Mouse (Mus musculus) heart, embryonic 12.5 days (tissue): Measurements from ENCODE around the gene Syngap1. TPM values are rescaled to one million over a fixed set of nuclear protein-coding genes. Genes with fewer than 3 reads are reported as not detected.
"Not testable (repeated sequence)": the region's sequence is repeated elsewhere in the genome, so short reads cannot be mapped to it uniquely, and the experiment has no call there.

Source experiments
- ATAC-seq: fragments of 200-750 bp; cut with Nextera tagmentation; 2 replicates; pipeline ENCODE4 v1.8.0; 2017; ENCODE audit warnings: moderate TSS enrichment, moderate library complexity; ENCODE audit not compliant: insufficient number of reproducible peaks, low FRiP score
- H3K27ac ChIP-seq: fragments of 300-500 bp; sonication (generic); 2 replicates; pipeline ENCODE4 v1.5.1; 2016; ENCODE audit warnings: mild to moderate bottlenecking, moderate library complexity; ENCODE audit not compliant: poor library complexity, severe bottlenecking
- H3K27me3 ChIP-seq: fragments of 300-500 bp; sonication (generic); replicated peaks from 2 replicates; pipeline ENCODE4 v1.6.1; 2016; ENCODE audit warnings: mild to moderate bottlenecking, moderate library complexity
- H3K36me3 ChIP-seq: fragments of 300-500 bp; sonication (generic); 2 replicates; pipeline ENCODE4 v1.6.1; 2016; ENCODE audit warnings: mild to moderate bottlenecking, moderate library complexity
- H3K4me1 ChIP-seq: fragments of 300-500 bp; sonication (generic); replicated peaks from 2 replicates; pipeline ENCODE4 v1.6.1; 2016; ENCODE audit warnings: mild to moderate bottlenecking
- H3K4me2 ChIP-seq: fragments of 300-500 bp; sonication (generic); 2 replicates; pipeline ENCODE4 v1.6.1; 2016; ENCODE audit warnings: mild to moderate bottlenecking, moderate library complexity
- H3K4me3 ChIP-seq: fragments of 300-500 bp; sonication (generic); 2 replicates; pipeline ENCODE4 v1.5.1; 2016; ENCODE audit warnings: mild to moderate bottlenecking
- H3K9ac ChIP-seq: fragments of 300-500 bp; sonication (generic); 2 replicates; pipeline ENCODE4 v1.6.1; 2016; ENCODE audit warnings: mild to moderate bottlenecking, moderate library complexity
- H3K9me3 ChIP-seq: fragments of 300-500 bp; sonication (generic); replicated peaks from 2 replicates; pipeline ENCODE4 v1.6.1; 2016; ENCODE audit warnings: mild to moderate bottlenecking, moderate library complexity
- WGBS: fragments of 180-500 bp; shearing (Covaris S2); methylation state at CpG from one replicate; pipeline ENCODE4 v1.1.7; 2016; 5-methylcytosine and 5-hydroxymethylcytosine counted together
- polyA plus RNA-seq: library from polyadenylated mRNA; unstranded; fragments of >200 nt; fragmentation: Nextera tagmentation; extraction: Ambion mirVana; gene quantifications from 2 replicates; pipeline ENCODE4 v1.2.1, GENCODE M21; 2016

Syngap1 gene
- polyA plus RNA-seq, 1 experiment from 2014 or later = 2.2 TPM

GRCm38 (mm10) chr17:26972703-26973574 lies 31.9 kb downstream of the Syngap1 start, which contains the start of gene Zbtb9:
TSS of gene Zbtb9 (plus strand) at chr17:26973167.
- Histone ChIP-seq H3K27me3 (no peaks in the 10 kb centered on the region), H3K9ac (peak within 1 kb of the TSS; percentile 88), H3K4me1 (peaks cover 31% of the 10 kb centered on the region), H3K4me3 (peak within 1 kb of the TSS; percentile 89), H3K27ac (peak within 1 kb of the TSS; percentile 72), H3K4me2 (peak within 1 kb of the TSS; percentile 91), H3K9me3 (no peaks in the 10 kb centered on the region), H3K36me3 (peaks cover 46% of the 10 kb centered on the region)
- ATAC-seq = peak; percentile 99
- under 1% methylated on average over 75 of the region's 75 CpGs for WGBS

- H3K36me3 ChIP-seq = peaks cover 61% of the 10 kb centered on the region
- no peak overlapping the region for H3K4me3 ChIP-seq
- H3K9ac ChIP-seq = no peak overlapping the region
- WGBS = 90% methylated on average over 15 of the region's 15 CpGs
- 0 out of 2 replicates have a peak overlapping the region, but pooled peaks have one; percentile 91 for H3K4me2 ChIP-seq
- no peaks in the 10 kb centered on the region for H3K9me3 ChIP-seq
- peaks cover 31% of the 10 kb centered on the region for H3K4me1 ChIP-seq
- H3K27ac ChIP-seq = no peak overlapping the region
- no peak for ATAC-seq
- no peaks in the 10 kb centered on the region for H3K27me3 ChIP-seq
These were observed 33.5 kb downstream of the Syngap1 start for GRCm38 (mm10) chr17:26974547-26974946.

- no peak for ATAC-seq
- peaks cover 65% of the 10 kb centered on the region for H3K36me3 ChIP-seq
These were observed 34.4 kb downstream of the Syngap1 start for GRCm38 (mm10) chr17:26975415-26975814.

GRCm38 (mm10) chr17:26977354-26977753 lies 36.3 kb downstream of the Syngap1 start:
- H3K4me2 ChIP-seq, H3K9ac ChIP-seq, H3K27me3 ChIP-seq, H3K4me3 ChIP-seq, H3K9me3 ChIP-seq, ATAC-seq, H3K27ac ChIP-seq: not testable (repeated sequence)
- Histone ChIP-seq H3K4me1 (peaks cover 25% of the 10 kb centered on the region), H3K36me3 (peaks cover 57% of the 10 kb centered on the region)
- 94% methylated on average over 6 of the region's 6 CpGs for WGBS

More at GRCm38 (mm10) chr17:26975415-26975814, 34.4 kb downstream of the Syngap1 start:
- H3K4me2 ChIP-seq = no peak overlapping the region
- no peaks in the 10 kb centered on the region for H3K27me3 ChIP-seq
- peaks cover 31% of the 10 kb centered on the region for H3K4me1 ChIP-seq
- H3K27ac ChIP-seq = no peak overlapping the region
- no peak overlapping the region for H3K4me3 ChIP-seq
- H3K9ac ChIP-seq = no peak overlapping the region
- no peaks in the 10 kb centered on the region for H3K9me3 ChIP-seq

GRCm38 (mm10) chr17:26979426-26979825 lies 38.4 kb downstream of the Syngap1 start:
- Histone ChIP-seq H3K9me3 (no peaks in the 10 kb centered on the region), H3K27me3 (no peaks in the 10 kb centered on the region), H3K4me2 (no peak overlapping the region), H3K36me3 (peaks cover 54% of the 10 kb centered on the region), H3K4me1 (peaks cover 14% of the 10 kb centered on the region), H3K4me3 (no peak overlapping the region), H3K27ac (no peak overlapping the region), H3K9ac (no peak overlapping the region)
- WGBS = 79% methylated on average over 2 of the region's 2 CpGs
- no peak for ATAC-seq

GRCm38 (mm10) chr17:26981050-26981449 lies 40.0 kb downstream of the Syngap1 start:
- ATAC-seq = no peak
- no peak overlapping the region for H3K9ac ChIP-seq
- H3K4me1 ChIP-seq = peaks cover 6% of the 10 kb centered on the region; the same call in 1 of the 2 replicates
- peaks cover 38% of the 10 kb centered on the region for H3K36me3 ChIP-seq
- H3K27ac ChIP-seq = no peak overlapping the region
- no peaks in the 10 kb centered on the region for H3K27me3 ChIP-seq
- H3K9me3 ChIP-seq = no peaks in the 10 kb centered on the region
- 53% methylated on average over 2 of the region's 2 CpGs for WGBS
- no peak overlapping the region for H3K4me3 ChIP-seq
- no peak overlapping the region for H3K4me2 ChIP-seq

GRCm38 (mm10) chr17:26983382-26983781 lies 42.3 kb downstream of the Syngap1 start:
- WGBS = 89% methylated on average over 4 of the region's 4 CpGs
- Histone ChIP-seq H3K4me2 (no peak overlapping the region), H3K9me3 (no peaks in the 10 kb centered on the region; the same call in 1 of the 2 replicates), H3K4me1 (peaks cover 6% of the 10 kb centered on the region; the same call in 1 of the 2 replicates), H3K27ac (no peak overlapping the region), H3K9ac (no peak overlapping the region), H3K4me3 (no peak overlapping the region), H3K27me3 (no peaks in the 10 kb centered on the region), H3K36me3 (peaks cover 16% of the 10 kb centered on the region)
- no peak for ATAC-seq

GRCm38 (mm10) chr17:26985503-26986179 lies 44.6 kb downstream of the Syngap1 start:
- Histone ChIP-seq H3K27me3 (no peaks in the 10 kb centered on the region), H3K36me3 (no peaks in the 10 kb centered on the region; the same call in 1 of the 2 replicates), H3K27ac (no peak overlapping the region), H3K4me2 (no peak overlapping the region), H3K4me1 (peaks cover 6% of the 10 kb centered on the region; the same call in 1 of the 2 replicates), H3K9ac (no peak overlapping the region), H3K4me3 (no peak overlapping the region), H3K9me3 (no peaks in the 10 kb centered on the region; the same call in 1 of the 2 replicates)
- ATAC-seq = no peak
- 85% methylated on average over 10 of the region's 10 CpGs for WGBS

GRCm38 (mm10) chr17:26990521-26990920 lies 49.5 kb downstream of the Syngap1 start:
- Histone ChIP-seq H3K27me3 (no peaks in the 10 kb centered on the region), H3K9me3 (no peaks in the 10 kb centered on the region; the same call in 1 of the 2 replicates), H3K4me3 (no peak overlapping the region), H3K4me1 (peaks cover 14% of the 10 kb centered on the region), H3K9ac (no peak overlapping the region), H3K36me3 (no peaks in the 10 kb centered on the region), H3K4me2 (no peak overlapping the region), H3K27ac (no peak overlapping the region)
- ATAC-seq = no peak

GRCm38 (mm10) chr17:26994410-26994809 lies 53.4 kb downstream of the Syngap1 start:
- WGBS = 58% methylated on average over 14 of the region's 14 CpGs
- H3K27ac ChIP-seq = peak overlapping the region; percentile 6; the same call in 1 of the 2 replicates
- no peaks in the 10 kb centered on the region for H3K27me3 ChIP-seq
- no peak for ATAC-seq
- no peak overlapping the region for H3K4me3 ChIP-seq
- no peaks in the 10 kb centered on the region for H3K9me3 ChIP-seq
- H3K9ac ChIP-seq = no peak overlapping the region
- peaks cover 24% of the 10 kb centered on the region for H3K4me1 ChIP-seq
- H3K4me2 ChIP-seq = no peak overlapping the region
- H3K36me3 ChIP-seq = no peaks in the 10 kb centered on the region

- Histone ChIP-seq H3K36me3 (no peaks in the 10 kb centered on the region), H3K9me3 (no peaks in the 10 kb centered on the region), H3K4me2 (no peak overlapping the region), H3K27ac (peak overlapping the region; percentile 6; the same call in 1 of the 2 replicates), H3K9ac (no peak overlapping the region), H3K27me3 (no peaks in the 10 kb centered on the region), H3K4me1 (peaks cover 27% of the 10 kb centered on the region), H3K4me3 (no peak overlapping the region)
- 71% methylated on average over 6 of the region's 6 CpGs for WGBS
- ATAC-seq = no peak
These were observed 54.0 kb downstream of the Syngap1 start for GRCm38 (mm10) chr17:26995006-26995405.
